ENCODE assay signal across 21 mouse cellular contexts in the genomic region with DNA sequence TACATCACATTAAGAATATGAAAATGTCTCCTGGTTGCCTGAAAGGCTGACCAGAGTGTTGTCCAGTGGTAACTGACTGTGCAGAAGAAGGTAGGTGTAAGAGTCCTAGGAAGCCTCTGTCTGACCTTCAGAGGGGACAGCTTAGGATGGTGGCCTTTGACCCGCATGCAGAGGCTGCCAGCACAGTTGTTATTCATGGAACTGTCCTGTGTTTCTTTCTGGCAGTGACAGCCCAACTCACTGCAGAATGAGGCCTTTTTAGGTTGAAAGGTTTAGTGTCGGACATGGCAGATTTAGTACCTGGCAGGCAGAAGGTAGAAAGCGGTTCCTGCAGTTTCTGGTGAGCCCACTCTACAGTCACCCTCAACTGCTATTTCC. TPM values are rescaled to one million over a fixed set of nuclear protein-coding genes. Genes with fewer than 3 reads are reported as not detected.
DNase-seq lines count a peak whose midpoint lies in the region; ATAC-seq and TF ChIP-seq lines count a peak whose summit lies in the region.
"Had no signal": no experiment of that assay in that cellular context is flagged by ENCODE, and none has a peak within 500 bp of the region (broad histone marks: within the 10 kb centered on the region; RNA-seq: fewer than 3 reads in every experiment).

No protein-coding gene starts in this region.

- peaks cover 32% of the 10 kb centered on the region for H3K4me1 ChIP-seq in kidney, embryonic 16.5 days (ENCODE audit: insufficient read depth, low read length)
- H3K4me1 ChIP-seq in limb, embryonic 10.5 days: peaks cover 55% of the 10 kb centered on the region
- H3K4me1 ChIP-seq: heart, embryonic 15.5 days had no signal

- intact Hi-C loops in left cerebral cortex, adult 2 months (cut with DNase I): no loop called here

- 36% methylated on average over 3 of the region's 3 CpGs for WGBS in kidney, embryonic 16.5 days
- whole genome bisulfite sequencing in limb, embryonic 10.5 days: 33% methylated on average over 3 of the region's 3 CpGs

- peak; percentile 36; the same call in 1 of the 2 replicates for ATAC-seq in kidney, embryonic 16.5 days (ENCODE audit: low FRiP score, low TSS enrichment)
- ATAC-seq: forebrain, embryonic 13.5 days; hindbrain, embryonic 16.5 days; midbrain, embryonic 16.5 days had no signal

- DNase-seq in adrenal gland, adult 2 months: peak; percentile 55
- no peak for DNase-seq in adrenal gland, adult 18-20 months (ENCODE audit: low spot score in 2 of 2)
- peak; percentile 44 for DNase-seq in kidney, adult 11 months
- no peak for DNase-seq in limb, embryonic 10.5 days (ENCODE audit: low spot score)
- no peak for DNase-seq in B cell, adult 2 months
- DNase-seq in left cerebral cortex, adult 9 months (ENCODE audit: low spot score in 2 of 2): no peak
- DNase-seq in left cerebral cortex, adult 2 months (ENCODE audit: extremely low spot score in 1 of 2, low spot score in 2 of 2): no peak
- DNase-seq: heart, adult 2 months; liver; lung, adult 18-20 months; right cerebral cortex, postnatal 14 days; thymus, adult 18-20 months; thymus, postnatal 4 days had no signal

- no peak overlapping the region for H3K9ac ChIP-seq in kidney, embryonic 16.5 days (replicated peaks; ENCODE audit: low read length)
- H3K9ac ChIP-seq: forebrain, embryonic 13.5 days; heart, embryonic 15.5 days had no signal

- H3K27ac ChIP-seq in kidney, embryonic 16.5 days (ENCODE audit: low read length): peak overlapping the region; percentile 70; the same call in 1 of the 2 replicates
- 0 out of 2 replicates have a peak overlapping the region, but pooled peaks have one; percentile 30 for H3K27ac ChIP-seq in limb, embryonic 10.5 days
- no peak overlapping the region for H3K27ac ChIP-seq in left cerebral cortex, adult 2 months
- H3K27ac ChIP-seq: forebrain, embryonic 13.5 days; heart, adult 2 months; heart, embryonic 15.5 days had no signal

- no peak for TF ChIP-seq CTCF in left cerebral cortex, adult 2 months (IDR thresholded peaks at IDR 0.05)

- H3K27me3 ChIP-seq in kidney, embryonic 16.5 days (ENCODE audit: insufficient read depth, low read length): no peaks in the 10 kb centered on the region
- 0 out of 2 replicates have a peak, but pooled peaks cover 6% of the 10 kb centered on the region for H3K27me3 ChIP-seq in limb, embryonic 10.5 days (ENCODE audit: low read depth, poor library complexity, severe bottlenecking)
- H3K27me3 ChIP-seq: forebrain, embryonic 13.5 days; heart, embryonic 15.5 days had no signal

- no peaks in the 10 kb centered on the region for H3K9me3 ChIP-seq in kidney, embryonic 16.5 days (ENCODE audit: low read length)
- no peaks in the 10 kb centered on the region for H3K9me3 ChIP-seq in limb, embryonic 10.5 days (replicated peaks)
- H3K9me3 ChIP-seq: forebrain, embryonic 13.5 days; G1E; heart, embryonic 15.5 days; megakaryocyte, embryonic 14.5 days had no signal

- H3K36me3 ChIP-seq in kidney, embryonic 16.5 days (ENCODE audit: insufficient read depth, low read length): no peaks in the 10 kb centered on the region
- no peaks in the 10 kb centered on the region for H3K36me3 ChIP-seq in limb, embryonic 10.5 days
- H3K36me3 ChIP-seq: G1E; heart, embryonic 15.5 days had no signal

- H3K4me3 ChIP-seq in kidney, embryonic 16.5 days (ENCODE audit: low read length): no peak overlapping the region
- H3K4me3 ChIP-seq in limb, embryonic 10.5 days: no peak overlapping the region
- no peak overlapping the region for H3K4me3 ChIP-seq in left cerebral cortex, adult 2 months
- H3K4me3 ChIP-seq: forebrain, embryonic 13.5 days; heart, adult 2 months; heart, embryonic 15.5 days; megakaryocyte, embryonic 14.5 days had no signal

- no peak overlapping the region for H3K4me2 ChIP-seq in kidney, embryonic 16.5 days (replicated peaks; ENCODE audit: low read depth, low read length)
- H3K4me2 ChIP-seq: forebrain, embryonic 13.5 days; heart, embryonic 15.5 days had no signal

RNA-seq across cellular contexts. Expression of a gene that starts 26.6 kb away (rescaled TPM):
- 10 to 100 TPM; 26.5 to 32.0 TPM for total RNA-seq in adrenal gland, adult 2 months (2021)
- 40.8 and 49.4 TPM in 2 replicates for polyA plus RNA-seq in adrenal gland, adult 2 months (2012; rRNA removed)
- 10 to 100 TPM; 23.1 to 46.7 TPM for total RNA-seq in adrenal gland, adult 18-20 months (2021)
- polyA plus RNA-seq in kidney, embryonic 16.5 days (2015; fragmentation: Nextera tagmentation; extraction: Ambion mirVana): 9.7 and 9.9 TPM in 2 replicates
- 0.30 and 0.74 TPM in 2 replicates for polyA plus RNA-seq in limb, embryonic 10.5 days (2016; fragmentation: Nextera tagmentation; extraction: Ambion mirVana)
- total RNA-seq in left cerebral cortex, adult 2 months (2021): 1 to 10 TPM; 2.9 to 3.1 TPM
- total RNA-seq: hematopoietic stem cell, adult 5-6 weeks had no signal

RNA-seq across cellular contexts. Expression of a gene that starts 53.8 kb away (rescaled TPM):
- 10 to 100 TPM; 25.7 to 29.1 TPM for total RNA-seq in adrenal gland, adult 2 months (2021)
- 185 and 307 TPM in 2 replicates for polyA plus RNA-seq in adrenal gland, adult 2 months (2012; rRNA removed)
- total RNA-seq in adrenal gland, adult 18-20 months (2021): 10 to 100 TPM; 19.7 to 26.3 TPM
- 16.8 and 16.9 TPM in 2 replicates for polyA plus RNA-seq in kidney, embryonic 16.5 days (2015; fragmentation: Nextera tagmentation; extraction: Ambion mirVana)
- polyA plus RNA-seq in limb, embryonic 10.5 days (2016; fragmentation: Nextera tagmentation; extraction: Ambion mirVana): 16.2 and 17.2 TPM in 2 replicates
- total RNA-seq in left cerebral cortex, adult 2 months (2021): 10 to 100 TPM; 12.3 to 14.2 TPM

Comparison
In these comparisons a context has a peak if more than half of its experiments do, and no peak if none do; other contexts are left out.
1. DNase-seq: peak in adrenal gland, adult 2 months (single experiment) and kidney, adult 11 months (single experiment); none in adrenal gland, adult 18-20 months (0 of 2), limb, embryonic 10.5 days (single experiment), B cell, adult 2 months (0 of 2), left cerebral cortex, adult 9 months (0 of 2) and left cerebral cortex, adult 2 months (0 of 2).
2. RNA of a gene that starts 26.6 kb away (total RNA-seq): 23.1 to 46.7 TPM in adrenal gland, adult 18-20 months and 26.5 to 32.0 TPM in adrenal gland, adult 2 months; 2.9 to 3.1 TPM in left cerebral cortex, adult 2 months; every median in the first group is over 4 times any median in the second.